Mouse (Mus musculus) liver, adult 2 months (tissue): ENCODE results near the gene Mettl8. TPM values are rescaled to one million over a fixed set of nuclear protein-coding genes. Genes with fewer than 3 reads are reported as not detected.

Experiments used
- DNase-seq: peaks from one replicate; pipeline ENCODE4 v3.0.0-alpha.2; 2011; ENCODE audit warnings: low read depth, low spot score; ENCODE audit errors: extremely low read depth
- H3K27ac ChIP-seq: fragments of 200-500 bp; replicated peaks from 2 replicates; pipeline ENCODE4 v1.5.1; 2012; ENCODE audit warnings: low read depth, mild to moderate bottlenecking, control low read depth, inconsistent platforms, low read length; ENCODE audit not compliant: insufficient read depth
- H3K27me3 ChIP-seq: fragments of 200-500 bp; 2 replicates; pipeline ENCODE4 v1.6.1; 2012; ENCODE audit warnings: mild to moderate bottlenecking, moderate library complexity, low read length, inconsistent platforms; ENCODE audit not compliant: control insufficient read depth, insufficient read depth
- H3K36me3 ChIP-seq: fragments of 200-500 bp; 2 replicates; pipeline ENCODE4 v1.6.1; 2012; ENCODE audit warnings: low read length, inconsistent platforms; ENCODE audit not compliant: control insufficient read depth, insufficient read depth
- H3K4me1 ChIP-seq: fragments of 200-500 bp; 2 replicates; pipeline ENCODE4 v1.6.1; 2011; ENCODE audit warnings: low read length; ENCODE audit not compliant: control insufficient read depth, insufficient read depth
- H3K4me3 ChIP-seq: fragments of 200-500 bp; 2 replicates; pipeline ENCODE4 v1.5.1; 2011; ENCODE audit warnings: low read depth, mild to moderate bottlenecking, control low read depth, low read length, moderate library complexity; ENCODE audit not compliant: insufficient read depth
- H3K79me2 ChIP-seq: fragments of 200-500 bp; 2 replicates; pipeline ENCODE4 v1.6.1; 2012; ENCODE audit warnings: inconsistent platforms, mild to moderate bottlenecking, low read length, moderate library complexity; ENCODE audit not compliant: control insufficient read depth, insufficient read depth
- H3K9ac ChIP-seq: fragments of 200-500 bp; 2 replicates; pipeline ENCODE4 v1.6.1; 2012; ENCODE audit warnings: low read depth, mild to moderate bottlenecking, control low read depth, inconsistent platforms, low read length
- CTCF ChIP-seq: fragments of 200-500 bp; IDR thresholded peaks from 2 replicates; pipeline ENCODE4 v1.5.1; 2011; ENCODE audit warnings: low read depth, low read length, control low read depth
- POLR2A ChIP-seq: fragments of 200-500 bp; IDR thresholded peaks from 2 replicates; pipeline ENCODE4 v1.6.1; 2011; ENCODE audit warnings: low read length, control low read depth; ENCODE audit not compliant: insufficient read depth; ENCODE audit errors: extremely low read depth
- WGBS: fragments of 180-500 bp; shearing (Covaris S2); methylation state at CpG from one replicate; pipeline ENCODE4 v1.1.7; 2018; 5-methylcytosine and 5-hydroxymethylcytosine counted together
- polyA plus RNA-seq: library from polyadenylated mRNA; depleted of rRNA; stranded (reverse); fragments of >200 nt; gene quantifications from 2 replicates; pipeline ENCODE4 v1.2.3, GENCODE M21; 2012
- total RNA-seq: library from RNA; depleted of rRNA; stranded (reverse); fragments of >200 nt; gene quantifications from 2 replicates; pipeline ENCODE4 v1.2.3, GENCODE M21; 2014

The Mettl8 gene
- total and polyA plus RNA-seq, 2 experiments = 2.7 to 11.7 TPM

DNA sequence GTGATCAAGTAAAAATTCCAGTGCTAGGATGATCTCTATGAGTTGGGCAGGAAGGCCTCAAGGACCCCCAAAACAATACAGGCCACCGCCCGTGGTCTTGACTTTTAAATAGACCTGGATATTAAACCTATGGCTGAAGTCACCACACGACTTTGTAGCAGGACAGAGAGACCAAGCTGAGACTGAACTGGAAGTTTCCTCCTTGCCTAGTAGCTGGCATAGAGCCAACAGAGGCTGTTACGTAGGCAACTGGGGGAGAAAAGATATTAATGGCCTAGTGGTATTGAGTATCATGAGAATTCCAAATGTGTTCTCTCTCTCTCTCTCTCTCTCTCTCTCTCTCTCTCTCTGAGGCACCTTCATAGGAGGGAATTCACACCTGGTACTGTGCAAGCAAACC, 51.0 kb downstream of the Mettl8 start:
- Histone ChIP-seq H3K9ac (no peak overlapping the region), H3K79me2 (no peaks in the 10 kb centered on the region), H3K27me3 (no peaks in the 10 kb centered on the region), H3K4me1 (no peaks in the 10 kb centered on the region), H3K4me3 (no peak overlapping the region), H3K36me3 (no peaks in the 10 kb centered on the region), H3K27ac (no peak overlapping the region)
- TF ChIP-seq POLR2A (no peak), CTCF (no peak)
- DNase-seq = no peak
- WGBS = 75% methylated on average over 4 of the region's 4 CpGs

DNA sequence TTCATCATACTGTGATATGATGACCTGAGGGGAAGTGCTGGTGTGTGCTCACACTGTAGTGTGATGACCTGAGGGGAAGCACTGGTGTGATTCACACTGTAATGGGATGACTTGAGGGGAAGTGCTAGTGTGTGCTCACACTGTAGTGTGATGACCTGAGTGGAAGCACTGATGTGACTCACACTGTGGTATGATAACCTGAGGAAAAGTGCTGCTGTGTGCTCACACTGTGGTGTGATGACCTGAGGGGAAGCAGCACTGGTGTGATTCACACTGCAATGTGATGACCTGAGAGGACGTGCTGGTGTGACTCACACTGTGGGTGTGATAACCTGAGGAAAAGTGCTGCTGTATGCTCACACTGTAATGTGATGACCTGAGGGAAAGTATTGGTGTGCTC, 52.9 kb downstream of the Mettl8 start:
- Histone ChIP-seq H3K79me2 (no peaks in the 10 kb centered on the region), H3K4me1 (no peaks in the 10 kb centered on the region), H3K36me3 (no peaks in the 10 kb centered on the region), H3K9ac (no peak overlapping the region), H3K4me3 (no peak overlapping the region), H3K27me3 (no peaks in the 10 kb centered on the region), H3K27ac (no peak overlapping the region)
- no peak for TF ChIP-seq CTCF
- no peak for TF ChIP-seq POLR2A
- no peak for DNase-seq
- WGBS = 85% methylated on average over 1 of the region's 1 CpGs

DNA sequence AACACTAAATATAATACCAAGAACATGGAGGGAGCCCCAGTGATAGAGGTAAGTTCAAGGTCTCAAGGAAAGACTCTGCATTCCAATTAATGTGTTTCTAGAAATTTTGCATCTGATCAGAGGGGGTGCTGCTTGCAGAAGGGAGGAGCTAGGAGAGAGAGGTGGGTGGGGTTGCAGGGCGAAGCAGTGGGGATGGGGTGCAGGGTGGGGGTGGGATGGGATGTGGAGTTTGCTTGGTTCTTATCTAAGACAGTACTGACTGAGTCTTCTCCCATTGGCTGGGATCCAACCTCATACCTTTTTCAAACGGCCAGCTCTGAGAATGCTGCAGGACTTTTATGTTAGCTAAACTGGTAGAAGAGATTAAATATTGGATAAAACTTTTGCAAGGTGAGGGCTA, 56.6 kb downstream of the Mettl8 start:
- TF ChIP-seq POLR2A (no peak), CTCF (no peak)
- DNase-seq = no peak
- no peak overlapping the region for H3K9ac ChIP-seq
- no peaks in the 10 kb centered on the region for H3K36me3 ChIP-seq
- WGBS = 61% methylated on average over 2 of the region's 2 CpGs
- no peaks in the 10 kb centered on the region for H3K4me1 ChIP-seq
- no peaks in the 10 kb centered on the region for H3K27me3 ChIP-seq
- H3K79me2 ChIP-seq = no peaks in the 10 kb centered on the region
- no peak overlapping the region for H3K27ac ChIP-seq
- H3K4me3 ChIP-seq = no peak overlapping the region

GRCm38 (mm10) chr2:70996438-70996837, 58.9 kb downstream of the Mettl8 start:
- no peak overlapping the region for H3K27ac ChIP-seq
- H3K27me3 ChIP-seq = no peaks in the 10 kb centered on the region
- H3K9ac ChIP-seq = no peak overlapping the region
- DNase-seq = no peak
- no peaks in the 10 kb centered on the region for H3K4me1 ChIP-seq
- no peak for TF ChIP-seq POLR2A
- no peak for TF ChIP-seq CTCF
- H3K36me3 ChIP-seq = no peaks in the 10 kb centered on the region
- WGBS = 98% methylated on average over 7 of the region's 7 CpGs
- H3K79me2 ChIP-seq = no peaks in the 10 kb centered on the region
- H3K4me3 ChIP-seq = no peak overlapping the region

GRCm38 (mm10) chr2:70995900-70996299, 59.5 kb downstream of the Mettl8 start:
- Histone ChIP-seq H3K36me3 (no peaks in the 10 kb centered on the region), H3K79me2 (no peaks in the 10 kb centered on the region), H3K9ac (no peak overlapping the region), H3K4me1 (no peaks in the 10 kb centered on the region), H3K4me3 (no peak overlapping the region), H3K27me3 (no peaks in the 10 kb centered on the region), H3K27ac (no peak overlapping the region)
- WGBS = 99% methylated on average over 4 of the region's 4 CpGs
- TF ChIP-seq POLR2A (no peak), CTCF (no peak)
- no peak for DNase-seq

GRCm38 (mm10) chr2:70993740-70994139, 61.6 kb downstream of the Mettl8 start:
- TF ChIP-seq POLR2A (no peak), CTCF (no peak)
- Histone ChIP-seq H3K4me1 (no peaks in the 10 kb centered on the region), H3K4me3 (no peak overlapping the region), H3K36me3 (no peaks in the 10 kb centered on the region), H3K27me3 (no peaks in the 10 kb centered on the region), H3K9ac (no peak overlapping the region), H3K27ac (no peak overlapping the region), H3K79me2 (no peaks in the 10 kb centered on the region)
- WGBS = 92% methylated on average over 3 of the region's 3 CpGs
- no peak for DNase-seq
